8 mouse cellular contexts compared by ENCODE assay signal in the genomic region with DNA sequence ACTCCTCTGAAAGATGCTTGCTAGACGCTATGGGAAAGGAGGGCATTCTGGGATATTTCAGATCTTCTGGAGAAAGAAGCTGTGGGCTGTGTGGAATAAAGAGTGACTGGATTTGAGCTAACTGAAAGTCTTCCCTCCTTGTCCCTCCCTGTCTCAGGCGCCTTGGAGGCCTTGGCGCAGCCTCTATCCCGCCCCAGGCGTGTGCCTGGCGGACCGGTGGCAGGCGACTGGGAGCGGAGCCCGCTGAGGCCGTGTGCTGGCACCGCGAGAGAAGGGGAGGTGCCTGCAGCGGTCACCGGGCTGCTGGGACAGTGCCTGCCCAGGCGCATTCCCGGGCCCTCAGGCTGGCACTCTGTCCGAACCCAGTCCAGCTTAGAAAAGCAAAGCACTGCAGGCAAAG. TPM values are rescaled to one million over a fixed set of nuclear protein-coding genes. Genes with fewer than 3 reads are reported as not detected.
DNase-seq lines count a peak whose midpoint lies in the region; ATAC-seq and TF ChIP-seq lines count a peak whose summit lies in the region.

No protein-coding gene starts in this region.

- 1% methylated on average over 17 of the region's 18 CpGs for WGBS in intestine, embryonic 15.5 days
- 2% methylated on average over 16 of the region's 18 CpGs for WGBS in liver, embryonic 12.5 days (ENCODE audit: insufficient replicate concordance)

- TF ChIP-seq CTCF in layer of hippocampus, adult 2 months (conservative IDR thresholded peaks at IDR 0.05), result no peak

- H3K4me3 ChIP-seq in layer of hippocampus, adult 2 months, result peak overlapping the region; percentile 24; the same call in 1 of the 2 replicates
- H3K4me3 ChIP-seq in intestine, embryonic 15.5 days (replicated peaks), result peak overlapping the region; percentile 54
- H3K4me3 ChIP-seq in liver, embryonic 12.5 days, result no peak overlapping the region

- H3K27ac ChIP-seq in layer of hippocampus, adult 2 months, result no peak overlapping the region
- no peak overlapping the region for H3K27ac ChIP-seq in intestine, embryonic 15.5 days
- H3K27ac ChIP-seq in liver, embryonic 12.5 days, result no peak overlapping the region

- H3K9me3 ChIP-seq in intestine, embryonic 15.5 days, result no peaks in the 10 kb centered on the region
- H3K9me3 ChIP-seq in liver, embryonic 12.5 days (replicated peaks), result no peaks in the 10 kb centered on the region

- H3K36me3 ChIP-seq in intestine, embryonic 15.5 days, result no peaks in the 10 kb centered on the region
- H3K36me3 ChIP-seq in liver, embryonic 12.5 days, result no peaks in the 10 kb centered on the region

- no peak overlapping the region for H3K9ac ChIP-seq in intestine, embryonic 15.5 days
- no peak overlapping the region for H3K9ac ChIP-seq in liver, embryonic 12.5 days

- peak; percentile 52 to 58 for DNase-seq in layer of hippocampus, adult 2 months (ENCODE audit: low spot score in 2 of 2)
- DNase-seq in layer of hippocampus, adult 18-20 months (ENCODE audit: low spot score in 2 of 2), result no peak
- DNase-seq in cerebellum, postnatal 14 days, result peak; percentile 37 to 38
- DNase-seq in gastrocnemius, postnatal 25 days, result peak; percentile 23
- peak; percentile 56 for DNase-seq in right cerebral cortex, postnatal 4 days
- DNase-seq in thymus, postnatal 25 days, result no peak

- peak overlapping the region; percentile 97 for H3K4me2 ChIP-seq in intestine, embryonic 15.5 days (replicated peaks)
- peak overlapping the region; percentile 31; the same call in 1 of the 2 replicates for H3K4me2 ChIP-seq in liver, embryonic 12.5 days

- peaks cover 17% of the 10 kb centered on the region for H3K4me1 ChIP-seq in intestine, embryonic 15.5 days (replicated peaks)
- H3K4me1 ChIP-seq in liver, embryonic 12.5 days, result no peaks in the 10 kb centered on the region

- H3K27me3 ChIP-seq in intestine, embryonic 15.5 days (replicated peaks), result peaks cover 70% of the 10 kb centered on the region
- peaks cover 88% of the 10 kb centered on the region for H3K27me3 ChIP-seq in liver, embryonic 12.5 days (replicated peaks)

- ATAC-seq in intestine, embryonic 15.5 days, result peak; percentile 48; the same call in 1 of the 2 replicates
- ATAC-seq in liver, embryonic 12.5 days, result no peak

RNA-seq across cellular contexts. Expression of a gene that starts 1.1 kb away (rescaled TPM):
- total RNA-seq in layer of hippocampus, adult 2 months (2021), result 1 to 10 TPM; 6.0 to 6.9 TPM
- total RNA-seq in layer of hippocampus, adult 18-20 months (2021), result 1 to 10 TPM; 4.6 to 6.6 TPM
- not detected for total RNA-seq in gastrocnemius, postnatal 25 days (2021)
- 7.4 and 10.3 TPM in 2 replicates for polyA plus RNA-seq in intestine, embryonic 15.5 days (2015; fragmentation: Nextera tagmentation; extraction: Ambion mirVana)
- polyA plus RNA-seq in liver, embryonic 12.5 days (2016; fragmentation: Nextera tagmentation; extraction: Ambion mirVana), result 0.29 and 0.33 TPM in 2 replicates

RNA-seq across cellular contexts. Expression of a gene that starts 27.0 kb away (rescaled TPM):
- total RNA-seq in layer of hippocampus, adult 2 months (2021), result not detected
- total RNA-seq in layer of hippocampus, adult 18-20 months (2021), result not detected
- not detected for total RNA-seq in gastrocnemius, postnatal 25 days (2021)
- polyA plus RNA-seq in intestine, embryonic 15.5 days (2015; fragmentation: Nextera tagmentation; extraction: Ambion mirVana), result 2.3 and 2.8 TPM in 2 replicates
- polyA plus RNA-seq in liver, embryonic 12.5 days (2016; fragmentation: Nextera tagmentation; extraction: Ambion mirVana), result 12.0 and 13.4 TPM in 2 replicates

Comparison
In these comparisons a context has a peak if more than half of its experiments do, and no peak if none do; other contexts are left out.
1. DNase-seq: peak in layer of hippocampus, adult 2 months (2 of 2), cerebellum, postnatal 14 days (2 of 2), gastrocnemius, postnatal 25 days (single experiment) and right cerebral cortex, postnatal 4 days (single experiment); none in layer of hippocampus, adult 18-20 months (0 of 2) and thymus, postnatal 25 days (single experiment).
2. RNA of a gene that starts 1.1 kb away (total RNA-seq): 6.0 to 6.9 TPM in layer of hippocampus, adult 2 months and 4.6 to 6.6 TPM in layer of hippocampus, adult 18-20 months; not detected in gastrocnemius, postnatal 25 days; every median in the first group is over 4 times any median in the second.